Mouse (Mus musculus) thymus, adult 2 months (tissue): ENCODE measurements around the gene Arnt2.

Source experiments
- CTCF ChIP-seq: fragments of 200-500 bp; IDR thresholded peaks from 2 replicates; pipeline ENCODE4 v1.5.1; 2012; ENCODE audit warnings: mild to moderate bottlenecking, control low read depth, low read length, moderate library complexity, borderline replicate concordance; ENCODE audit not compliant: control insufficient read depth, poor library complexity, insufficient read depth; ENCODE audit errors: extremely low read depth
- POLR2A ChIP-seq: fragments of 200-500 bp; IDR thresholded peaks from 2 replicates; pipeline ENCODE4 v1.6.1; 2012; ENCODE audit warnings: mild to moderate bottlenecking, low read length, control low read depth, moderate library complexity; ENCODE audit not compliant: control insufficient read depth, poor library complexity, insufficient read depth; ENCODE audit errors: extremely low read depth

DNA sequence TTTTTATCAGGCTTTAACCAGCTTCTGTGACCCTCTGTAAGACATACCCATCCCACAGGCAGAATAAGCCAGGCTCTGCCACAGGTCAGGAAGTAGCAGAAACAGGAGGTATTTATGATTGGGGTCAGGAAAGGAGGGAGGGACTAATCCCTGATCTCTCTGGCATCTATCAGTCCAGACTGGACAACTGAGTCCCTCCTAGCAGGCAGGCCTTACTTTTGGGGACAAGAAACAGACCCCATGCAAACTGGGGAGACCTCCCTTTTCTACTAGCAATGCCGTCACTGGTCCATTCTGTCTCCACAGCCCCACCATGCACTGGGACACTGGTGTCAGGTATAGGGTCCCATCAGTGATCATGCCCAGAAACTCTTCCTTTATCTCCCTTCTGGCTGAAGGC is 37.1 kb downstream of the Arnt2 start:
- TF ChIP-seq POLR2A (no peak), CTCF (no peak)
